Mouse (Mus musculus): ENCODE data around the gene Cep295nl.
A peak's percentile ranks its signal among the peaks of the same experiment; 100 is the strongest.

The Cep295nl gene

GRCm38 (mm10) chr11:118355205-118355604 is 12.9 kb upstream of the Cep295nl start:
- DNase-seq (ENCODE audit: low read depth in 2 of 2, low spot score in 2 of 2), result peak; percentile 82 to 83

DNA sequence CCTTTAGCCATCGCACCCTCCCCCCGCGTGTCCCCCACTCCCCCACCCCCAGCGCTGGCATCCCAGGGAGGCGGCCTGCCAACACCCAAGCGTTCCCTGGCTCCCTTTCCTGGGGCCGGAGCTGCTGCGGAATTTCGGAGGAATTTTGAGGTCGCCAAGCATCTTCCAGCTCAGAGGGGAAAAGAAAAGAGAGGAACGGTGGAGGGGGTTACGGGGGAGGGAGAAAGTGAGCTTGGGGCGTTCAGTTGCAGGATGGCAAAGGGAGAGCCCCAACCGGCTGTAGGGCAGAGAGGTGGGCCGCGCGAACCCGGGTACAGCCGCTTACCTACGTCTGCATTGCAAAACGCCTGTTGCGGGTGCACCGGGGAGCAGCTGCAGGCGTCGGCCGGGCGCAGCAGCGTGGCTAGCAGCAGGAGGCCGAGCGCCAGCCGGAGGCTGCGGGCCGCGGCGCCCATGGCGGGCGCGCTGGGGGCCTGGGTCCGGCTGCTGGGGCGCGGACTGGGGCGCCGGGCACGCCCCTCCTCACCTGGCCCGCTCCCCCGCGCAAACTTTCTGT is 12.4 kb upstream of the Cep295nl start:
- no peak for DNase-seq (ENCODE audit: low read depth in 2 of 2, low spot score in 2 of 2)

DNA sequence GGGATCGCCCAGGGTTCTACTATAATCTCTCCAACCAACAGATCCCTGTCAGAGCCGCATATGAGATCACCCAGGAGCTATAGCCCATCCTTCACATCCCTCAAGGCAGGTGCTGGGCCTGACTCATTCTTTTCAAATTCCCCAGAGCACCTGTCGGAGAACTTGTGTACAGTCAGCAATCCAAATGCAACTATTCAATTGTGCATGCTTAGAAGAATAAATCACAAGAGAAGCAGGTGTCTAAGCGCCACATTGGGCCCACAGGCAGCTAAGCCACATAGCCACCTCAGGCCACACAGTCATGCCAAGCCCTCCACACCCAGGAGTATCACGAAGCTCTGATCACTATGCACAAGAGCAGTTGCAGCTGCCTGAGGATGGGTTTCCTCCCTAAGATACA is 7.2 kb upstream of the Cep295nl start:
- DNase-seq (ENCODE audit: low read depth in 2 of 2, low spot score in 2 of 2), result no peak

DNA sequence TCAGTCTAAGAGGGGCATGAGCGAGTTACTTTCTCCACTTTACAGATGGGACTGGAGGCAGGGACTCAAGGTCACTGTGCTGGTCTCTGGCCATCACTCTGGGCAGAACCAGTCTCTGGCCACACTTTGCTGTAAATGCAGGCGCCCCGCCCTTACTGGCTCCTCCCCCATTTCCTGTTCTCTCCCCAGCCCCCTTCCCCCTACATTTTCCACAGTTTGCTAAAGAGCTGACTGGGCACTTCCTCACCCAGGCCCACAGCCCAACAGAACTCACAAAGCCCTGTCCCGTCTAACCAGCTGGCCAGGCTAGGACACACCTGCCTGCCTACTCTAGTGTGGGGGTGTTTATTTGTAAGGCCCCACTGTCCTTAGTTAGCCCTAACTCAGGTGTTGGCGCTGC is 6.6 kb upstream of the Cep295nl start:
- DNase-seq (ENCODE audit: low read depth in 2 of 2, low spot score in 2 of 2), result peak in 1 of 2 experiments; percentile 46

GRCm38 (mm10) chr11:118348419-118348818 is 6.1 kb upstream of the Cep295nl start:
- DNase-seq (ENCODE audit: low read depth in 2 of 2, low spot score in 2 of 2), result no peak

GRCm38 (mm10) chr11:118347911-118348310 is 5.6 kb upstream of the Cep295nl start:
- no peak for DNase-seq (ENCODE audit: low read depth in 2 of 2, low spot score in 2 of 2)

DNA sequence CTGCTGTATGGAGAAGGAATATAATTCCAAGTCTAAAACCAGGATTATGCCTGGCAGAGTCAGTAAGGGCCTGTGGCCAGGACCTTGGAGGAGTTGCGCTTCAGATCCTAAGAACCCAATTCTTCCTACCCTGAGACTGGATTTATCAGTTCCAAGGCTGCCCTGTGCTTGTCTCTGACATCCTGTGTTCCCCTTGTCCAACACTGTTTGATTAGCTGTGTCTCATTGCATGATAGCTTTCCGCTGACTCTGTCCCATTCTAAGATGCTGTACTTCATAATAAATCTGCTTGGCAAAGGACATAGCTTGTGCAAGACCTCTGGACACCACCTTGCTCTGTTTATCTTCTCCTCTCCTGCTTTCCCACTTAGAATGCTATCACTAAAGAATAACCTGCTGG is 5.1 kb upstream of the Cep295nl start:
- no peak for DNase-seq (ENCODE audit: low read depth in 2 of 2, low spot score in 2 of 2)

DNA sequence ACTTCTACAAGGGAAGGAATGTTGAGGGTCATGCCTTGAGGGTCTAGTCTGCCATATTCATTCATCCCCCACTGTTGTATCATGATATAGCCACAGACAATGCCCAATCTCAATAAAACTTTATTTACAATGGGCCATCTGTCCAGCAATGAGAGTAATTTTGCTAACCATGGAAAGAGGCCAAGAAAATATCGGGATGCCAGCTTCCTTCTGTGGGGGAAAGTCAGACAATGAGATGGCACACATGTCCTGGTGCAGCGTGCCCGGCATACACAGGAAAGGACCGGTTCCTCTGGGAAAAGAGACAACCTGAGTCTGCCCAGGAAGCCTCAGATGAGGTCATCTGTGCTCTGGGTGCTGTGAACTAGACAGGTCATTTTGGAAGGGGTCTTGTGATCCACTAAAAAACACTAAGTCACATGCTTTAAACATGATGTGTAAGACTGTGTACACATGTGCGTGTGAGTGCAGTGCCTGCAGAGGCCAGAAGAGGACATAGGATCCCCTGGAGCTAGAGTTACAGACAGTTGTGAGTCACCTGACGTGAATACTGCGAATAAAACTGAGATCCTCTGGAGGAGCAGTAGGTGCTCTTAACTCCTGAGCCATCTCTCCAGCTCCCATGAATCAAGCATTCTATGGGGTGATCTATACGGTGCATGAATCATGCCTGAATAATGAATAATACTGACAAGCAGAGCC is 4.2 kb upstream of the Cep295nl start:
- no peak for DNase-seq (ENCODE audit: low read depth in 2 of 2, low spot score in 2 of 2)

DNA sequence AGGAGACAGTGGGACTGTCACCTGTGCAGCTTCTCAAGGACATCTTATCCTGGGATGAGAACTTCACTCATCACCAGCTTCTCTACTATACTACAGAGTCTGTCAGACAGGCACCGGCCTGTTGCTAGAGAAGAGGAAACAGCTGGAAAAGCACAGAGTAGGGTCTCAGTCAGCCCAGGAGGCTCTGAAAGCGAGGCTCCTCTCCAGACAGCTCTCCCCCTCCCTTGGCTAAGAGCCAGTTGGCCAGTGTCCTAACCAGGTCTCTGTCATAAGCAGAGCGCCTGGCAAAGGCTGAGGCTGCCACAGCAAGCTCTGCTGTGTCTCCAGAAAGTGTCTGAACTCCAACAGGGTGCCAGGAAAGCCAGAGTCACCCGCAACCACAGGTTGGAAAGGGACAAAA is 3.4 kb upstream of the Cep295nl start:
- no peak for DNase-seq (ENCODE audit: low read depth in 2 of 2, low spot score in 2 of 2)

DNA sequence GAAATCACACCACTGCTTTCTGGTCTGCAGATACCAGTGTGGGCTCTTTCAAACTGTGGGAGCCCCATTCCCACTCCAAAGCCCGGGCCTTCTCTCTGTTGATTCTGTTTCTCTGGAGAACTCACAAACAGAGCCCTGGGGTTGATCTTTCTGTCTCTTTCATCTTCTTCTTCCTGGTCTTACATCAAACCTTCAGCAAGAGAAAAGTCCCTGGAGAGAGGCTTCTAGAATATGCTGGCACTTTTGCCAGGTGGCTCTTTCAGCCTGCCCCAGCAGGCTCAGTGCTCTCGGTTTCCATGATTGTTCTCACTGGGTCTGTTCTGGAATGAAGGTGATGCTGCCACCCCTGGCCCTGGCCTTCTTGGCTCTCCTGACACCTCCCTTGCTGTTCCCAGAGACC is 1.3 kb upstream of the Cep295nl start:
- DNase-seq (ENCODE audit: low read depth in 2 of 2, low spot score in 2 of 2), result no peak

- DNase-seq (ENCODE audit: low read depth in 2 of 2, low spot score in 2 of 2), result peak; percentile 63 to 73
Observed at GRCm38 (mm10) chr11:118337491-118338168, 4.7 kb downstream of the Cep295nl start.

DNA sequence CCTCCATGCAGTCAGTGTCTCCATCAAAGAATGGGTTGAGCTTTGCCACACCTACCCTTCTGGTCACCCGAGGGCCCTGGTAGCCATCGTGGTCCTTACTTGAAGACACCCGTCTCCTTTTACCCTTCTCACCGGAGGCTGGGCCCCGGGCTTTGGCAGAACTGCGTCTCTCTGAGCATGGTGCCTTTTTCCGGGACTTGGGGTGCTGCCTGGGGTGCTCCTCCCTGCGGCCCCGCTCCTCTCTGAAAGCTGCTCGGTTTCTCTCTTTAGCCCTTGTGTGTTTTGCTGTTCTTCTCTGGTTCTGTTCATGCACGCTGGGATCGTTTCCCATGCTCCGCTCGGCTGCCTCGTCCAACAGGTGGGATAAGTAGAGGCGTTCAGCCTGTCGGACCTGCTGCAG is 8.9 kb downstream of the Cep295nl start:
- no peak for DNase-seq (ENCODE audit: low read depth in 2 of 2, low spot score in 2 of 2)

DNA sequence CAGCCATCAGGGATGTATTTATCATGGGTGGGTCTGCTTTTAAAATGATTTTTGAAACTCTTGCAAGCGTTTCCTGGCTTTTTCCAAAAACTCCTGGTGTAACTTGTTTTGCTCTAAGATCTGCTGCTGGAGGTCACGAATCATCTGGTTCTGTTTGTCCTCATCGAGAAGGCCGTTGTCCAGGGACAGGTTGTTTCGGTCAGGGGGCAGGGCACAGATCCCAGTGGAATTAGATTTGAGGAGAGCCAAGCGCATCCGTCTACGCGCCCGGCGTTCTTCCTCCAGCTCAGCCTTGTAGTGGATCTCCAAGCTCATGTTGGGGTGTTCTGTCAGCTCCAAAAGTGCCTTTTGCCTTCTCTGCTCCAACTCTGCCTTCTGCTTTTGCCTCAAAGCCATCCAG is 9.9 kb downstream of the Cep295nl start:
- no peak for DNase-seq (ENCODE audit: low read depth in 2 of 2, low spot score in 2 of 2)

GRCm38 (mm10) chr11:118330777-118331176 is 11.5 kb downstream of the Cep295nl start:
- DNase-seq (ENCODE audit: low read depth in 2 of 2, low spot score in 2 of 2), result no peak

DNA sequence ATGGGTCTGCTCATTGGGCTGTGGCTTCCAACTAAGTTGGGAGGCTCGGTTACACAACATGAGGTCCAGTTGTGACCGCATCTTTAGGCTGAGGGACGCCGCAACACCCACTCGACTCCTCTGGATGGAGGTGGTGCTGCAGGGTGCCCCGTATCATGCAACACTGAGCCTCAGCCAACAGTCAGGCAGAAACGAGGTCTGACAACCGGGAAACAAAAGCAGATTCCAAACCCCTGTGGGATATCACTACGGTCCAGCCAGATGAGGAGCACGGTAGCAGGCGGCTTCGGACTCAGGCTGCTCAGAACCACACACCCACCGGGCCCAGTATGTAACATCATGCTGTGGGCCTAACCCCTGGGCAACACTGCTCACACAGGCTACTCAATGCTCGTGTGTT is 11.9 kb downstream of the Cep295nl start:
- DNase-seq (ENCODE audit: low read depth in 2 of 2, low spot score in 2 of 2), result no peak

DNA sequence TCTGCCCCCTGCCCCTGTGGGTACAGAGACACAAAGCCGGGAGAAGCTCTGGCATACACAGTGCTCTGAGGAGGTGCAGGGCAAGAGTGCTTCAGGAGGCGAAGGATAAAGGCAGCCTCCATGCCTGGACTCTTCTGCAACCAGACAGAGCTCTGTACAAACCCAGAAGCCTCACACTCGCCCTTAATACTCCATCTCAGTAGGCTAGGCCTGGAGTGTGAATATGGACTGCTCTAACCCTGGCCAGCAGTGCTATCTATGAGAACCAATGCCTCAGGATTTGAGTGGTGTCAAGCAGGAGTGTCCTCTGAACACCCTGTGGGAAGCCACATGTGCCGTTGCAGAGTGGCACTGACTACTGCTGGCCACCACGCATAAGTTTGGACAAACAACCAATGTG is 13.4 kb downstream of the Cep295nl start:
- no peak for DNase-seq (ENCODE audit: low read depth in 2 of 2, low spot score in 2 of 2)

- no peak for DNase-seq (ENCODE audit: low read depth in 2 of 2, low spot score in 2 of 2)
Observed at GRCm38 (mm10) chr11:118328511-118328910, 13.8 kb downstream of the Cep295nl start.

DNA sequence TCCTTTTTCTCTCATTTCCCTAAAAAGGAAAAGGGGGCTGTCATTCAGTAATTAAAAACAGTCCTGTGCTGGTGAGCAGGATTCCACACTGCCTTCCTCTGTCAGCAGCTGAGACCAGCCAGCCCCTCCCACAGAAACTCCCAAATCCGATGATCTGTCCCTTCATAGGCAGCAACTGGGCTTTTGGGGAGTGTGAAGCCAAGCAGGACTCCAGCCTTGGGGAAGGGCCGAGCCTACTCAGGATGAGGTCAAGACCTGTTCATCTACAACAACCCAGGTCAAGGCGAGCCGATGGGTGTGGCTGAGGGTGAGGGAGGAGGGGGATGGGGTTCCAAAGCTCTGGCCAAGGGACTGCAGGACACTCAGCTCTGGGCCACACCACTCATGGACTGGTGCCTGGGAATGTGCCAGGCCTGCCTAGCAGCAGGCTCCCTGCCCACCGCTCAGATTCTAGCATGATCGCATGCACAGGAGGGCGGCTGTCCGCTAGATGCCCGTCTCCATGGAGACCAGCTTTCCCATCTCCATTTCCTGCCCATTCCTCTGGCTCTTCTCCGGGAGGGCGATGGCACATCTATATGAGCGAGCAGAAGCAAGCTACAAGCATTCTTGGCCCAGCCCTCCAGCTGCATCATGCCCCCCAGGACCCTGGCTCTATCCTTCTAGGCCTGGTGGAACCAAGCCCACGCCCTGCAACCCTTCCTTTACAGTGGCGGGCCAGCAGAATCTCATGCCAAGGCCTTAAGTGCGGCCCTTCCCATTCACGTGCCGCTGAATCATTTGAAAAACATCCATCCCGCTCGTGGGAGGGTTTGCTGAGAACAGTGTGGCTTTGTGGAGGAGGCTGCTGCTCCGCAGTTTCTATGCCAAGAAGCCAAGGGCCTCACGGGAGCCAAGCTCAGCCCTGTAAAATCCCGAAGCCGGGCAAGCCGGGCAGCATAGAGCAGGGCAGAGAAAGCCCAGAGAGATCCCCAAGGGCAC is 15.0 kb downstream of the Cep295nl start:
- DNase-seq (ENCODE audit: low read depth in 2 of 2, low spot score in 2 of 2), result no peak

DNA sequence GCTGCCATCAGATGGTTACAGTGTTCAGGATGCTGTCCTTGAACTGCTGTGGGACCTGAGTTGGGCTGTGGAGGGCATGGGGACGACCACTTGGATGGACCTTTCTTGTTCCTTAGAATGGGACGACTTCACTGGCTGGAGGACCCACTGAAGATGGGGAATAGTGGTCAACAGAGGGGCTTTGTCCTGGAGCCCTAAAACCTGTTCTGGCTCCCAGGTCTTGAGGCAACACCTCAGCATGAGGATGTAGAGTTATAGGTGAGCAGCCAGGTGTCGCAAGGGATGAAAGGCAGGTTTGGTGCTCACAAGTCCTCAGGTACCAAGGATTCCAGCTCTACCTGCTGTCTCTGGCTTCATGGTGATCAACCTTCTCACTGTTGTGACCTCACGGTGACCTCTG is 15.8 kb downstream of the Cep295nl start:
- no peak for DNase-seq (ENCODE audit: low read depth in 2 of 2, low spot score in 2 of 2)

DNA sequence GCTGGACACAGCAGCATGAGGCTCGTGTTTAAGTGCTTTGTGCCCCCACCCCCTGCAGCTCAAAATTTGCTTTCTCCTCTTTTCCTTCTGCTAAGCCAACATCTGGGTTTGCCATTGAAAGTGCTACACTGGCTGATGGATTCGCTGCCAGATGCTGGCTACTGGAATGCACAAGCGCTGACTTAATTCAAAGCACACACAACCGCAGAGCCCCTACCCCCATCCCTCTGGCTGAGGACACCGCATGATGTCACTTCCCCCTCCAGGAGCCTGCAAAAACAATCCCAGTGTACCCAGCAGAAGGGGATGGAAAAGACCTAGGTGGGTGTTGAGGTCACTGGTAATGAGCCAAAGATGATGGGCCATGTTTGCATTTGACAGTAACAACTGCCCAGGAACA is 17.8 kb downstream of the Cep295nl start:
- no peak for DNase-seq (ENCODE audit: low read depth in 2 of 2, low spot score in 2 of 2)

DNA sequence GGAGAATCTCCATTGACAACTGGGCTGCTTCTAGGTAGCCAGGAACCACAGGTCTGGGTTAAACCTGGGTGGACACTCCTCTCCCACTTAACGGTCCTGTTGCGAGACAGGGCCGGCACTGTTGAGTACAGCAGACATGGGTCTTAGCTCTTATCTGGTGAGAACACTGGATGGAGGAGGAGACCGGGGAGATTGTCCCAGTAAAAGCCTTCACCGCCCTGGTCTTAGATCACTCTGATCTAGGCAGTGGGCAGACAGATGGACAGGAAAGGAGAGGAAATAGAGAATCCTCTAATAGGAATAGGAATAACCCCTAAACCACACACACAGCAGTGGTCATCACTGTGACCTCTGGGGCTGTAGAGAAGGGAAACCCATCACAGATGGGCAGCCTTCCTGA is 18.3 kb downstream of the Cep295nl start:
- no peak for DNase-seq (ENCODE audit: low read depth in 2 of 2, low spot score in 2 of 2)
